Comparison of ENCODE assay signal across 8 mouse cellular contexts in genomic region chr6:114890411-114891115, GRCm38 (mm10).
DNase-seq lines count a peak whose midpoint lies in the region; ATAC-seq lines count a peak whose summit lies in the region.

No protein-coding gene starts in this region.

- peak; percentile 28 for ATAC-seq in hindbrain, embryonic 14.5 days (ENCODE audit: low FRiP score)

- WGBS in hindbrain, embryonic 14.5 days = 38% methylated on average over 19 of the region's 19 CpGs

- peak overlapping the region; percentile 49 for H3K27ac ChIP-seq in hindbrain, embryonic 14.5 days

- H3K4me3 ChIP-seq in hindbrain, embryonic 14.5 days (replicated peaks; ENCODE audit: low read length) = no peak overlapping the region

- no peak overlapping the region for H3K9ac ChIP-seq in hindbrain, embryonic 14.5 days

- no peaks in the 10 kb centered on the region for H3K9me3 ChIP-seq in hindbrain, embryonic 14.5 days (ENCODE audit: control insufficient read depth, low read length)

- peak; percentile 98 for DNase-seq in Muller cell, postnatal 12 days (ENCODE audit: inconsistent ontology term)
- DNase-seq in cerebellum, adult 8-10 months = peak; percentile 80
- peak; percentile 85 to 87 for DNase-seq in gastrocnemius, adult 8-10 months (ENCODE audit: low spot score in 2 of 2)
- DNase-seq in hindbrain, embryonic 14.5 days (ENCODE audit: low spot score) = peak; percentile 73
- peak; percentile 83 to 88 for DNase-seq in layer of hippocampus, postnatal 36 days
- peak; percentile 90 for DNase-seq in lung, postnatal 25 days (ENCODE audit: low spot score)
- DNase-seq in right cerebral cortex, postnatal 36 days (ENCODE audit: low spot score in 2 of 2) = peak; percentile 57 to 58
- no peak for DNase-seq in spleen, postnatal 10 days (ENCODE audit: low spot score in 2 of 2)

- H3K27me3 ChIP-seq in hindbrain, embryonic 14.5 days (ENCODE audit: control insufficient read depth, insufficient read depth, low read length) = no peaks in the 10 kb centered on the region

- H3K4me2 ChIP-seq in hindbrain, embryonic 14.5 days (replicated peaks) = peak overlapping the region; percentile 4; the same call in 1 of the 2 replicates

- H3K4me1 ChIP-seq in hindbrain, embryonic 14.5 days (replicated peaks; ENCODE audit: control insufficient read depth, insufficient read depth, low read length) = peaks cover 54% of the 10 kb centered on the region

- no peaks in the 10 kb centered on the region for H3K36me3 ChIP-seq in hindbrain, embryonic 14.5 days (replicated peaks; ENCODE audit: control insufficient read depth, insufficient read depth)

Comparison
In these comparisons a context has a peak if more than half of its experiments do, and no peak if none do; other contexts are left out.
1. DNase-seq: peak in Muller cell, postnatal 12 days (single experiment), cerebellum, adult 8-10 months (single experiment), gastrocnemius, adult 8-10 months (2 of 2), hindbrain, embryonic 14.5 days (single experiment), layer of hippocampus, postnatal 36 days (2 of 2), lung, postnatal 25 days (single experiment) and right cerebral cortex, postnatal 36 days (2 of 2); none in spleen, postnatal 10 days (0 of 2).